Mouse (Mus musculus) myocyte (in vitro differentiated cells): ENCODE results near the gene Plekha8. TPM values are rescaled to one million over a fixed set of nuclear protein-coding genes. Genes with fewer than 3 reads are reported as not detected.

Source experiments
- H3K27me3 ChIP-seq: one replicate; pipeline ENCODE4 v1.6.1; 2011; ENCODE audit not compliant: control insufficient read depth, insufficient read depth, insufficient read length
- H3K36me3 ChIP-seq: one replicate; pipeline ENCODE4 v1.6.1; 2011; ENCODE audit not compliant: control insufficient read depth, insufficient read depth
- H3K4me2 ChIP-seq: one replicate; pipeline ENCODE4 v1.6.1; 2011; ENCODE audit warnings: low read depth, control low read depth
- H3K4me3 ChIP-seq: one replicate; pipeline ENCODE4 v1.5.1; 2011; ENCODE audit warnings: mild to moderate bottlenecking, control low read depth, moderate library complexity
- H3K79me2 ChIP-seq: one replicate; pipeline ENCODE4 v1.6.1; 2011; ENCODE audit not compliant: control insufficient read depth, insufficient read depth
- H3ac ChIP-seq: one replicate; pipeline ENCODE4 v1.6.1; 2011; ENCODE audit not compliant: control insufficient read depth, insufficient read length
- CEBPB ChIP-seq: IDR thresholded peaks from 2 replicates; pipeline ENCODE4 v1.6.1; 2011; ENCODE audit warnings: mild to moderate bottlenecking, moderate library complexity; ENCODE audit not compliant: poor library complexity, insufficient read depth, severe bottlenecking
- E2F4 ChIP-seq: IDR thresholded peaks from one replicate; pipeline ENCODE4 v1.6.1; 2011; ENCODE audit warnings: mild to moderate bottlenecking, control low read depth, moderate library complexity; ENCODE audit not compliant: insufficient read depth
- MAX ChIP-seq: IDR thresholded peaks from one replicate; pipeline ENCODE4 v1.6.1; 2011; ENCODE audit warnings: low read depth, mild to moderate bottlenecking, control low read depth
- MYOD1 ChIP-seq, 3 experiments: IDR thresholded peaks; one replicate each; pipeline ENCODE4 v1.6.1; 2011; ENCODE audit warnings: control low read depth in 2 of 3, low read depth in 2 of 3, mild to moderate bottlenecking in 2 of 3, moderate library complexity in 1 of 3; ENCODE audit not compliant: insufficient read length in 2 of 3, control insufficient read depth in 1 of 3
- MYOG ChIP-seq, 3 experiments: IDR thresholded peaks; one replicate each; pipeline ENCODE4 v1.6.1; 2011; ENCODE audit warnings: control low read depth in 2 of 3, low read depth in 2 of 3, mild to moderate bottlenecking in 2 of 3; ENCODE audit not compliant: insufficient read length in 2 of 3, control insufficient read depth in 1 of 3, insufficient read depth in 1 of 3
- POLR2A ChIP-seq: IDR thresholded peaks from one replicate; pipeline ENCODE4 v1.6.1; 2011; ENCODE audit warnings: low read depth, mild to moderate bottlenecking, control low read depth, moderate library complexity; ENCODE audit not compliant: insufficient read length
- POLR2AphosphoS2 ChIP-seq: IDR thresholded peaks from one replicate; pipeline ENCODE4 v1.6.1; 2011; ENCODE audit warnings: low read depth, control low read depth; ENCODE audit not compliant: insufficient read length
- REST ChIP-seq: IDR thresholded peaks from one replicate; pipeline ENCODE4 v1.6.1; 2011; ENCODE audit warnings: mild to moderate bottlenecking, control low read depth, moderate library complexity; ENCODE audit not compliant: insufficient read depth, insufficient read length
- SRF ChIP-seq: IDR thresholded peaks from one replicate; pipeline ENCODE4 v1.6.1; 2011; ENCODE audit warnings: low read depth; ENCODE audit not compliant: control insufficient read depth, insufficient read length
- TCF12 ChIP-seq: IDR thresholded peaks from one replicate; pipeline ENCODE4 v1.6.1; 2011; ENCODE audit warnings: mild to moderate bottlenecking, control low read depth; ENCODE audit not compliant: poor library complexity, insufficient read depth, severe bottlenecking
- TCF3 ChIP-seq: IDR thresholded peaks from one replicate; pipeline ENCODE4 v1.6.1; 2011; ENCODE audit warnings: low read depth, control low read depth; ENCODE audit not compliant: insufficient read length
- USF1 ChIP-seq: IDR thresholded peaks from one replicate; pipeline ENCODE4 v1.6.1; 2011; ENCODE audit warnings: low read depth, mild to moderate bottlenecking, control low read depth, moderate library complexity
- polyA plus RNA-seq: library from polyadenylated mRNA; unstranded; fragments of >200 nt; fragmentation: generic; extraction: Trizol; gene quantifications from one replicate; pipeline ENCODE4 v1.2.1, GENCODE M21; 2012; ENCODE audit warnings: missing spikeins

Plekha8 gene
- polyA plus RNA-seq, 1 experiment, result 3.6 TPM

- Histone ChIP-seq H3K79me2 (peaks cover 10% of the 10 kb centered on the region), H3K4me2 (no peak overlapping the region), H3K4me3 (no peak overlapping the region), H3ac (no peak overlapping the region), H3K27me3 (no peaks in the 10 kb centered on the region), H3K36me3 (no peaks in the 10 kb centered on the region)
- no peak for TF ChIP-seq MAX
- no peak for TF ChIP-seq TCF3
- no peak for TF ChIP-seq E2F4
- TF ChIP-seq TCF12, result no peak
Observed at GRCm38 (mm10) chr6:54558466-54558865, 36.4 kb upstream of the Plekha8 start.

- no peaks in the 10 kb centered on the region for H3K36me3 ChIP-seq
- H3K4me3 ChIP-seq, result no peak overlapping the region
- H3K4me2 ChIP-seq, result no peak overlapping the region
- H3K27me3 ChIP-seq, result no peaks in the 10 kb centered on the region
- peaks cover 10% of the 10 kb centered on the region for H3K79me2 ChIP-seq
- TF ChIP-seq TCF3 (no peak), MAX (no peak), E2F4 (no peak), MYOG (IDR thresholded peaks at IDR 0.05; ENCODE audit: control insufficient read depth in 1 of 3, insufficient read depth in 1 of 3, insufficient read length in 2 of 3, low read depth in 2 of 3) (no peak), POLR2AphosphoS2 (no peak)
- H3ac ChIP-seq, result no peak overlapping the region
Observed at GRCm38 (mm10) chr6:54562018-54562809, 32.7 kb upstream of the Plekha8 start.

GRCm38 (mm10) chr6:54563561-54563960 lies 31.4 kb upstream of the Plekha8 start:
- no peak overlapping the region for H3K4me3 ChIP-seq
- TF ChIP-seq CEBPB, result no peak
- no peak for TF ChIP-seq MAX
- no peak for TF ChIP-seq POLR2A
- no peak for TF ChIP-seq USF1
- TF ChIP-seq SRF, result no peak
- no peak for TF ChIP-seq MYOG (IDR thresholded peaks at IDR 0.05; ENCODE audit: control insufficient read depth in 1 of 3, insufficient read depth in 1 of 3, insufficient read length in 2 of 3, low read depth in 2 of 3)
- TF ChIP-seq POLR2AphosphoS2, result no peak
- no peak for TF ChIP-seq MYOD1 (IDR thresholded peaks at IDR 0.05; ENCODE audit: control insufficient read depth in 1 of 3, insufficient read length in 2 of 3, low read depth in 2 of 3)
- TF ChIP-seq TCF12, result no peak
- no peak for TF ChIP-seq TCF3
- TF ChIP-seq REST, result no peak
- no peak for TF ChIP-seq E2F4
- no peak overlapping the region for H3K4me2 ChIP-seq
- peaks cover 10% of the 10 kb centered on the region for H3K79me2 ChIP-seq
- H3K27me3 ChIP-seq, result no peaks in the 10 kb centered on the region
- H3K36me3 ChIP-seq, result no peaks in the 10 kb centered on the region
- H3ac ChIP-seq, result no peak overlapping the region

- Histone ChIP-seq H3K4me2 (peak overlapping the region; percentile 97), H3K27me3 (no peaks in the 10 kb centered on the region)
Observed at GRCm38 (mm10) chr6:54564506-54564991, 30.4 kb upstream of the Plekha8 start.

GRCm38 (mm10) chr6:54565012-54565411 lies 29.9 kb upstream of the Plekha8 start:
- H3K4me2 ChIP-seq, result peak overlapping the region; percentile 97
- H3K4me3 ChIP-seq, result peak overlapping the region; percentile 54
- peaks cover under 1% of the 10 kb centered on the region for H3K79me2 ChIP-seq
- H3K27me3 ChIP-seq, result no peaks in the 10 kb centered on the region
- no peak for TF ChIP-seq TCF12
- peak in 1 of 3 experiments; percentile 67 for TF ChIP-seq MYOG (IDR thresholded peaks at IDR 0.05; ENCODE audit: control insufficient read depth in 1 of 3, insufficient read depth in 1 of 3, insufficient read length in 2 of 3, low read depth in 2 of 3)
- TF ChIP-seq SRF, result no peak
- TF ChIP-seq MAX, result no peak
- no peak for TF ChIP-seq POLR2A
- TF ChIP-seq MYOD1 (IDR thresholded peaks at IDR 0.05; ENCODE audit: control insufficient read depth in 1 of 3, insufficient read length in 2 of 3, low read depth in 2 of 3), result peak in 2 of 3 experiments; percentile 28 to 39
- no peak overlapping the region for H3ac ChIP-seq
- H3K36me3 ChIP-seq, result no peaks in the 10 kb centered on the region

More at GRCm38 (mm10) chr6:54564506-54564991, 30.4 kb upstream of the Plekha8 start:
- H3K36me3 ChIP-seq, result no peaks in the 10 kb centered on the region
- peaks cover 5% of the 10 kb centered on the region for H3K79me2 ChIP-seq
- H3K4me3 ChIP-seq, result peak overlapping the region; percentile 54
- TF ChIP-seq MYOG (IDR thresholded peaks at IDR 0.05; ENCODE audit: control insufficient read depth in 1 of 3, insufficient read depth in 1 of 3, insufficient read length in 2 of 3, low read depth in 2 of 3) (no peak), REST (no peak), POLR2A (no peak), SRF (no peak), USF1 (no peak), CEBPB (no peak), E2F4 (no peak)
- H3ac ChIP-seq, result no peak overlapping the region
